Comparison of ENCODE assay signal across 8 mouse cellular contexts in genomic region chr11:103027570-103028175, GRCm38 (mm10). TPM values are rescaled to one million over a fixed set of nuclear protein-coding genes. Genes with fewer than 3 reads are reported as not detected.
DNase-seq lines count a peak whose midpoint lies in the region; ATAC-seq lines count a peak whose summit lies in the region.

No protein-coding gene starts in this region.

- DNase-seq in 416B (ENCODE audit: low read depth) = peak; percentile 74
- no peak for DNase-seq in c-Kit-positive CD71-positive TER-119-positive erythroid progenitor cells, embryonic 14.5 days (ENCODE audit: low spot score)
- DNase-seq in layer of hippocampus, adult 9-10 months (ENCODE audit: low spot score) = no peak
- no peak for DNase-seq in frontal cortex, postnatal 10 days (ENCODE audit: low spot score in 2 of 2)

- H3K27ac ChIP-seq in forebrain, embryonic 12.5 days = peak overlapping the region; percentile 65; the same call in 1 of the 2 replicates
- H3K27ac ChIP-seq in liver, embryonic 15.5 days (replicated peaks) = peak overlapping the region; percentile 92

- 18% methylated on average over 8 of the region's 8 CpGs for WGBS in forebrain, embryonic 12.5 days
- 5% methylated on average over 8 of the region's 8 CpGs for WGBS in liver, embryonic 15.5 days (ENCODE audit: insufficient replicate concordance)

- H3K4me1 ChIP-seq in erythroblast, embryonic 14.5 days (ENCODE audit: control insufficient read depth) = peaks cover 47% of the 10 kb centered on the region
- peaks cover 30% of the 10 kb centered on the region for H3K4me1 ChIP-seq in forebrain, embryonic 12.5 days
- H3K4me1 ChIP-seq in liver, embryonic 15.5 days (replicated peaks) = peaks cover 45% of the 10 kb centered on the region

- no peaks in the 10 kb centered on the region for H3K9me3 ChIP-seq in erythroblast, embryonic 14.5 days (ENCODE audit: control insufficient read depth, low read length)
- H3K9me3 ChIP-seq in forebrain, embryonic 12.5 days = no peaks in the 10 kb centered on the region
- no peaks in the 10 kb centered on the region for H3K9me3 ChIP-seq in liver, embryonic 15.5 days (replicated peaks)

- no peaks in the 10 kb centered on the region for H3K27me3 ChIP-seq in erythroblast, embryonic 14.5 days (ENCODE audit: control insufficient read depth)
- H3K27me3 ChIP-seq in forebrain, embryonic 12.5 days = no peaks in the 10 kb centered on the region
- H3K27me3 ChIP-seq in liver, embryonic 15.5 days = no peaks in the 10 kb centered on the region

- H3K9ac ChIP-seq in forebrain, embryonic 12.5 days = peak overlapping the region; percentile 65
- H3K9ac ChIP-seq in liver, embryonic 15.5 days = peak overlapping the region; percentile 73

- no peak for ATAC-seq in erythroblast, adult 5-6 weeks (replicated peaks; ENCODE audit: low FRiP score, poor library complexity, severe bottlenecking)
- peak; percentile 30 for ATAC-seq in forebrain, embryonic 12.5 days (ENCODE audit: low FRiP score)
- no peak; the same call in 1 of the 2 replicates for ATAC-seq in liver, embryonic 15.5 days (ENCODE audit: insufficient read depth)

- peak overlapping the region; percentile 70 for H3K4me2 ChIP-seq in forebrain, embryonic 12.5 days
- peak overlapping the region; percentile 75 for H3K4me2 ChIP-seq in liver, embryonic 15.5 days

- H3K36me3 ChIP-seq in erythroblast, embryonic 14.5 days (ENCODE audit: control insufficient read depth) = peaks cover 54% of the 10 kb centered on the region
- peaks cover 16% of the 10 kb centered on the region for H3K36me3 ChIP-seq in forebrain, embryonic 12.5 days (replicated peaks)
- H3K36me3 ChIP-seq in liver, embryonic 15.5 days (replicated peaks) = peaks cover 38% of the 10 kb centered on the region

- peak overlapping the region; percentile 70 for H3K4me3 ChIP-seq in erythroblast, embryonic 14.5 days (replicated peaks)
- peak overlapping the region; percentile 62 for H3K4me3 ChIP-seq in forebrain, embryonic 12.5 days (replicated peaks)
- H3K4me3 ChIP-seq in liver, embryonic 15.5 days (replicated peaks) = peak overlapping the region; percentile 72

RNA-seq across cellular contexts. Expression of gene Nmt1, which starts 0.3 kb away (rescaled TPM):
- 1.5 and 3.6 TPM in 2 replicates for polyA plus RNA-seq in erythroblast, embryonic 14.5 days (2012)
- 17.8 and 31.3 TPM in 2 replicates for total RNA-seq in erythroblast, adult 5-6 weeks (2015; ENCODE audit: low replicate concordance)
- total RNA-seq in erythroblast, adult 5-6 weeks (2017; ENCODE audit: low replicate concordance) = 16.9 and 17.3 TPM in 2 replicates
- polyA plus RNA-seq in forebrain, embryonic 12.5 days (2016; fragmentation: Nextera tagmentation; extraction: Ambion mirVana) = 49.0 and 56.2 TPM in 2 replicates
- polyA plus RNA-seq in liver, embryonic 15.5 days (2015; fragmentation: Nextera tagmentation; extraction: Ambion mirVana) = 32.4 and 36.7 TPM in 2 replicates

RNA-seq across cellular contexts. Expression of gene Dcakd, which starts 0.5 kb away (rescaled TPM):
- polyA plus RNA-seq in erythroblast, embryonic 14.5 days (2012) = 2.1 and 3.4 TPM in 2 replicates
- total RNA-seq in erythroblast, adult 5-6 weeks (2015; ENCODE audit: low replicate concordance) = 16.3 and 25.5 TPM in 2 replicates
- 6.8 and 26.4 TPM in 2 replicates for total RNA-seq in erythroblast, adult 5-6 weeks (2017; ENCODE audit: low replicate concordance)
- polyA plus RNA-seq in forebrain, embryonic 12.5 days (2016; fragmentation: Nextera tagmentation; extraction: Ambion mirVana) = 190 and 210 TPM in 2 replicates
- 28.7 and 30.0 TPM in 2 replicates for polyA plus RNA-seq in liver, embryonic 15.5 days (2015; fragmentation: Nextera tagmentation; extraction: Ambion mirVana)
